Mouse (Mus musculus) embryonic facial prominence, embryonic 10.5 days (tissue): ENCODE results near the gene Gm10057. TPM values are rescaled to one million over a fixed set of nuclear protein-coding genes. Genes with fewer than 3 reads are reported as not detected.
"Not testable (repeated sequence)": the region's sequence is repeated elsewhere in the genome, so short reads cannot be mapped to it uniquely, and the experiment has no call there.

ENCODE experiments used
- DNase-seq: peaks from one replicate; pipeline ENCODE4 v3.0.0-alpha.2; 2017; ENCODE audit warnings: low spot score
- H3K27ac ChIP-seq: fragments of 300-500 bp; sonication (generic); replicated peaks from 2 replicates; pipeline ENCODE4 v1.5.1; 2016; ENCODE audit warnings: mild to moderate bottlenecking
- H3K27me3 ChIP-seq: fragments of 300-500 bp; sonication (generic); replicated peaks from 2 replicates; pipeline ENCODE4 v1.6.1; 2016; ENCODE audit warnings: low read depth, mild to moderate bottlenecking; ENCODE audit not compliant: poor library complexity, severe bottlenecking
- H3K36me3 ChIP-seq: fragments of 300-500 bp; sonication (generic); replicated peaks from 2 replicates; pipeline ENCODE4 v1.6.1; 2016; ENCODE audit warnings: mild to moderate bottlenecking, moderate library complexity
- H3K4me1 ChIP-seq: fragments of 300-500 bp; sonication (generic); 2 replicates; pipeline ENCODE4 v1.6.1; 2016
- H3K4me3 ChIP-seq: fragments of 300-500 bp; sonication (generic); 2 replicates; pipeline ENCODE4 v1.5.1; 2016; ENCODE audit warnings: mild to moderate bottlenecking, moderate library complexity
- H3K9me3 ChIP-seq: fragments of 300-500 bp; sonication (generic); 2 replicates; pipeline ENCODE4 v1.6.1; 2016; ENCODE audit warnings: mild to moderate bottlenecking
- polyA plus RNA-seq: library from polyadenylated mRNA; unstranded; fragments of >200 nt; fragmentation: Nextera tagmentation; extraction: Ambion mirVana; gene quantifications from 2 replicates; pipeline ENCODE4 v1.2.1, GENCODE M21; 2016

The Gm10057 gene
- not detected in 2 replicates for polyA plus RNA-seq

DNA sequence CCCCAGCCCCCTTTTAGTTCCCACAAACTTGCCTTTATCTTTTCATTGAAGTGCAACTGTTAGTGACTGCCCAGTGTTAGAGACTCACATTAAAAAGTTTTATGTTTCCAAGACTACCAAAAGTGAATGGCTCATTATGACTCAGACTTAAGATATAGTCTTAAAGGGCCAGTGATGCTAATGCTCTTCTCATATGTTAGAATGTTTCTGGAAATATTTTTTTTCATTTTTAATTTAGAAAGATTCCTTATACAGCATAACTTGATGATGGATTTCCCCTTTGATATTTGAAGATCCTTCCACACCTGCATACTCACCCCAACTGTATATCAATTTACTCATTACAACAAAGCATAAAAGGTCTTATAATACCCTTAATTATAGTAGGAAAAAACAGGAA lies at the start of gene Gm10057:
Gm10057 (minus strand) TSS at position 101 of the 400 bp plus-strand sequence.
- not testable (repeated sequence) for H3K9me3 ChIP-seq, H3K27me3 ChIP-seq, DNase-seq, H3K36me3 ChIP-seq, H3K4me3 ChIP-seq, H3K4me1 ChIP-seq, H3K27ac ChIP-seq

DNA sequence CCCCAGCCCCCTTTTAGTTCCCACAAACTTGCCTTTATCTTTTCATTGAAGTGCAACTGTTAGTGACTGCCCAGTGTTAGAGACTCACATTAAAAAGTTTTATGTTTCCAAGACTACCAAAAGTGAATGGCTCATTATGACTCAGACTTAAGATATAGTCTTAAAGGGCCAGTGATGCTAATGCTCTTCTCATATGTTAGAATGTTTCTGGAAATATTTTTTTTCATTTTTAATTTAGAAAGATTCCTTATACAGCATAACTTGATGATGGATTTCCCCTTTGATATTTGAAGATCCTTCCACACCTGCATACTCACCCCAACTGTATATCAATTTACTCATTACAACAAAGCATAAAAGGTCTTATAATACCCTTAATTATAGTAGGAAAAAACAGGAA lies 21.1 kb downstream of the Gm10057 start, which contains the start of gene 4921511M17Rik:
4921511M17Rik (minus strand) TSS at position 101 of the 400 bp plus-strand sequence.
- not testable (repeated sequence) for H3K27me3 ChIP-seq, DNase-seq, H3K4me1 ChIP-seq, H3K9me3 ChIP-seq, H3K4me3 ChIP-seq, H3K27ac ChIP-seq, H3K36me3 ChIP-seq

DNA sequence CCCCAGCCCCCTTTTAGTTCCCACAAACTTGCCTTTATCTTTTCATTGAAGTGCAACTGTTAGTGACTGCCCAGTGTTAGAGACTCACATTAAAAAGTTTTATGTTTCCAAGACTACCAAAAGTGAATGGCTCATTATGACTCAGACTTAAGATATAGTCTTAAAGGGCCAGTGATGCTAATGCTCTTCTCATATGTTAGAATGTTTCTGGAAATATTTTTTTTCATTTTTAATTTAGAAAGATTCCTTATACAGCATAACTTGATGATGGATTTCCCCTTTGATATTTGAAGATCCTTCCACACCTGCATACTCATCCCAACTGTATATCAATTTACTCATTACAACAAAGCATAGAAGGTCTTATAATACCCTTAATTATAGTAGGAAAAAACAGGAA lies 42.3 kb downstream of the Gm10057 start, which contains the start of gene Samt1:
Samt1 (minus strand) TSS at position 101 of the 400 bp plus-strand sequence.
- not testable (repeated sequence) for DNase-seq, H3K36me3 ChIP-seq, H3K4me1 ChIP-seq, H3K27me3 ChIP-seq, H3K4me3 ChIP-seq, H3K27ac ChIP-seq, H3K9me3 ChIP-seq

Other genes with a start within 250 kb of the Gm10057 start
- gene Spin2c, start 222.8 kb downstream of the Gm10057 start, polyA plus RNA-seq: 41.0 and 49.4 TPM in 2 replicates
- not detected in 2 replicates for gene Samt1, start 42.4 kb downstream of the Gm10057 start, polyA plus RNA-seq
- gene 4921511M17Rik, start 21.2 kb downstream of the Gm10057 start, polyA plus RNA-seq: not detected in 2 replicates
- gene Gm15140, start 65.6 kb upstream of the Gm10057 start, polyA plus RNA-seq: not detected in 2 replicates